Comparison of ENCODE assay signal across 7 mouse cellular contexts in the genomic region with DNA sequence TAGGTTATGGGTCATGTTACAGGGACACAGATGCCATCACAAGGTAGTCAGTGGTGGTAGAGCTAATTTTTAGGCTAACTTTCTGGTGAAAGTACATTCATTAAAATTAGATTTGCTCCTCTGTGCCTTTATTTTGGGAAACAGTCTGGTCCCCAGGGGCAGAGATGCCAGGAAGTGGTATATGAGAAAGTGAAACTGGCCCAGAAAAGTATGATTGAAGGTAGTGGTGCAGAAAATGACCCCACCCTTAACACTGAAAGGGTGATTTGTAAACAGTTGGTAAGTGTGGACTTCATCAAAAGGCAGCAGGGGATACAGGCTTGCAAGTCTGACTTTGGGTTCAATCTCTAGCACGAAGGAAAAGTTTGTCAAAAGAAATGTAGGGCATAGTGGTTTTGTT. TPM values are rescaled to one million over a fixed set of nuclear protein-coding genes. Genes with fewer than 3 reads are reported as not detected.
DNase-seq lines count a peak whose midpoint lies in the region; ATAC-seq and TF ChIP-seq lines count a peak whose summit lies in the region.

No protein-coding gene starts in this region.

- TF ChIP-seq CTCF in hindbrain, postnatal 0 days (IDR thresholded peaks at IDR 0.05; ENCODE audit: low read depth) = no peak
- TF ChIP-seq CTCF in stomach, postnatal 0 days (IDR thresholded peaks at IDR 0.05; ENCODE audit: low read depth) = no peak

- WGBS in hindbrain, postnatal 0 days = 23% methylated on average over 1 of the region's 1 CpGs
- 50% methylated on average over 1 of the region's 1 CpGs for WGBS in midbrain, embryonic 12.5 days
- 58% methylated on average over 1 of the region's 1 CpGs for WGBS in stomach, postnatal 0 days

- 0 out of 2 replicates have a peak overlapping the region, but pooled peaks have one; percentile 88 for H3K27ac ChIP-seq in hindbrain, postnatal 0 days
- H3K27ac ChIP-seq in midbrain, embryonic 12.5 days (replicated peaks) = no peak overlapping the region
- no peak overlapping the region for H3K27ac ChIP-seq in stomach, postnatal 0 days (replicated peaks)

- no peaks in the 10 kb centered on the region for H3K27me3 ChIP-seq in hindbrain, postnatal 0 days (ENCODE audit: insufficient read depth, low read length)
- no peaks in the 10 kb centered on the region for H3K27me3 ChIP-seq in midbrain, embryonic 12.5 days
- H3K27me3 ChIP-seq in stomach, postnatal 0 days (ENCODE audit: control insufficient read depth, insufficient read depth, low read length) = no peaks in the 10 kb centered on the region

- peaks cover 7% of the 10 kb centered on the region; the same call in 1 of the 2 replicates for H3K4me1 ChIP-seq in hindbrain, postnatal 0 days (ENCODE audit: insufficient read depth, low read length)
- H3K4me1 ChIP-seq in midbrain, embryonic 12.5 days = peaks cover 10% of the 10 kb centered on the region
- no peaks in the 10 kb centered on the region for H3K4me1 ChIP-seq in stomach, postnatal 0 days (replicated peaks; ENCODE audit: control insufficient read depth, insufficient read depth)

- TF ChIP-seq EP300 in stomach, postnatal 0 days (optimal IDR thresholded peaks at IDR 0.05) = no peak

- H3K9me3 ChIP-seq in hindbrain, postnatal 0 days (ENCODE audit: low read length) = no peaks in the 10 kb centered on the region
- peaks cover 3% of the 10 kb centered on the region; the same call in 1 of the 2 replicates for H3K9me3 ChIP-seq in midbrain, embryonic 12.5 days
- no peaks in the 10 kb centered on the region for H3K9me3 ChIP-seq in stomach, postnatal 0 days (ENCODE audit: control insufficient read depth, low read length)

- peak; percentile 64 for ATAC-seq in CD4-positive, CD25-positive, alpha-beta regulatory T cell, adult 4 months
- ATAC-seq in hindbrain, postnatal 0 days = no peak
- no peak for ATAC-seq in midbrain, embryonic 12.5 days (ENCODE audit: low FRiP score, low read depth)
- ATAC-seq in stomach, postnatal 0 days (ENCODE audit: low FRiP score, low TSS enrichment) = no peak

- peak overlapping the region; percentile 80 for H3K9ac ChIP-seq in hindbrain, postnatal 0 days (replicated peaks; ENCODE audit: low read length)
- peak overlapping the region; percentile 96 for H3K9ac ChIP-seq in midbrain, embryonic 12.5 days (replicated peaks)
- peak overlapping the region; percentile 32; the same call in 1 of the 2 replicates for H3K9ac ChIP-seq in stomach, postnatal 0 days (ENCODE audit: low read length)

- peak; percentile 49 for DNase-seq in embryo, embryonic 10.5 days (ENCODE audit: low spot score)
- no peak for DNase-seq in hindbrain, postnatal 0 days (ENCODE audit: low spot score)
- no peak for DNase-seq in stomach, postnatal 0 days (ENCODE audit: low spot score)
- DNase-seq in left cerebral cortex, adult 9 months (ENCODE audit: low spot score in 2 of 2) = no peak
- DNase-seq in kidney, adult 8-10 months = no peak

- H3K4me3 ChIP-seq in hindbrain, postnatal 0 days (ENCODE audit: low read length) = peak overlapping the region; percentile 84
- H3K4me3 ChIP-seq in midbrain, embryonic 12.5 days = peak overlapping the region; percentile 78
- peak overlapping the region; percentile 63 for H3K4me3 ChIP-seq in stomach, postnatal 0 days (ENCODE audit: low read depth, low read length)

- H3K4me2 ChIP-seq in hindbrain, postnatal 0 days (ENCODE audit: low read depth, low read length) = peak overlapping the region; percentile 87
- peak overlapping the region; percentile 65 for H3K4me2 ChIP-seq in midbrain, embryonic 12.5 days (replicated peaks)
- peak overlapping the region; percentile 89 for H3K4me2 ChIP-seq in stomach, postnatal 0 days (replicated peaks; ENCODE audit: low read depth)

- H3K36me3 ChIP-seq in hindbrain, postnatal 0 days (ENCODE audit: insufficient read depth, low read length) = 0 out of 2 replicates have a peak, but pooled peaks cover 5% of the 10 kb centered on the region
- peaks cover 26% of the 10 kb centered on the region for H3K36me3 ChIP-seq in midbrain, embryonic 12.5 days
- no peaks in the 10 kb centered on the region for H3K36me3 ChIP-seq in stomach, postnatal 0 days (ENCODE audit: control insufficient read depth, insufficient read depth, low read length)

RNA-seq across cellular contexts. Expression of gene B3gnt5, which starts 1.7 kb away (rescaled TPM):
- 10 to 100 TPM; 12.2 to 17.2 TPM for polyA plus RNA-seq in CD4-positive, CD25-positive, alpha-beta regulatory T cell, adult 4 months (2017; shearing (Covaris generic))
- total RNA-seq in hindbrain, postnatal 0 days (2014; rRNA removed) = 21.4 and 25.5 TPM in 2 replicates
- 22.6 and 24.0 TPM in 2 replicates for polyA plus RNA-seq in hindbrain, postnatal 0 days (2015; fragmentation: Nextera tagmentation; extraction: Ambion mirVana)
- polyA plus RNA-seq in midbrain, embryonic 12.5 days (2016; fragmentation: Nextera tagmentation; extraction: Ambion mirVana) = 50.9 and 51.4 TPM in 2 replicates
- polyA plus RNA-seq in stomach, postnatal 0 days (2015; fragmentation: Nextera tagmentation; extraction: Ambion mirVana) = 5.8 and 6.6 TPM in 2 replicates

RNA-seq across cellular contexts. Expression of gene Lamp3, which starts 55.5 kb away (rescaled TPM):
- polyA plus RNA-seq in CD4-positive, CD25-positive, alpha-beta regulatory T cell, adult 4 months (2017; shearing (Covaris generic)) = under 1 TPM; 0.17 to 0.29 TPM
- not detected in 2 replicates for total RNA-seq in hindbrain, postnatal 0 days (2014; rRNA removed)
- polyA plus RNA-seq in hindbrain, postnatal 0 days (2015; fragmentation: Nextera tagmentation; extraction: Ambion mirVana) = not detected in 2 replicates
- not detected in 2 replicates for polyA plus RNA-seq in midbrain, embryonic 12.5 days (2016; fragmentation: Nextera tagmentation; extraction: Ambion mirVana)
- not detected in 2 replicates for polyA plus RNA-seq in stomach, postnatal 0 days (2015; fragmentation: Nextera tagmentation; extraction: Ambion mirVana)

Comparison
In these comparisons a context has a peak if more than half of its experiments do, and no peak if none do; other contexts are left out.
1. H3K9ac ChIP-seq: peak in every context shown above with its lines; median percentile 96 in midbrain, embryonic 12.5 days; 80 in hindbrain, postnatal 0 days; 32 in stomach, postnatal 0 days.